Mouse (Mus musculus) kidney, postnatal 14 days (tissue): Measurements from ENCODE around the gene Olfr351.

Source experiments
- DNase-seq: peaks from one replicate; pipeline ENCODE4 v3.0.0; 2022; ENCODE audit warnings: mixed read lengths

Olfr351 gene

DNA sequence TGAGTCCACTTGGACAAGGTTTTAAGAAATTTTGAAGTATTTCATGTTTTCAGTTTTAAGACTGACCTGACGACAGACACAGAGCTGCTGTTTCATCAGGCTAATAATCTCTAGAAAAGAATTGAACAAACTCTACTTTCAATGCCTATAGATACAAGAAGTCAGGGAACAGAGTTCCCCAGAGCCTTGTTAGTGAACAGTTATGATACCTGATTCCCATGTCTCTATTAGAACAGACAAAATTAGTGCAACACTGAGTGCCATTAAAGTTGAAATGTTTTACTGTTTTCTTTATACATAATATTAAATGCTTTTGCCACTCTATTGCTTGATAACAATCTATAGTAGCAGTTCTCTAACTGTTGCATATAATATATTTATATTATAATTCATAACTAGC, at the start of gene Olfr351:
Olfr351 (minus strand) TSS at position 101 of the 400 bp plus-strand sequence.
- no peak for DNase-seq

DNA sequence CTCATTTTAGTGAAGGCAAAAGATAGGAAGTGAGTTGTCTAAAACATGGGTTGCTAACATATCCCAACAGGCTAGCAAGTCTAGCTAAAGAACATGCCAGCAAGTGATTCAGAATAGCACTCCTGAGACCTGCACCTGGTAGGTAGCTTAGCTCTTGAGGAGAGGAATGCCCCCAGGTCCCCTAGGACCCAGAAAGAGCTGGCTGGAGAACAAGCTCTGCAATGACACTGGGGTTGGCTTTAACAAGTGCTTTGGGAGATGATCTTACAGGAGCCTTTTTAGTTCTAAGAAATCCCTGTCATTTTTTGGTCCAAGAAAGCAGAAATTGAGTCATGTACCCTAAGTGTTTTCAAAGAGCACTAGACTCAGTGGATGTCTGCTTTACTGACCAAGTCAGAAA, 42.9 kb upstream of the Olfr351 start, which contains the start of gene Olfr354:
Olfr354 (plus strand) TSS at position 301 of the 400 bp plus-strand sequence.
- no peak for DNase-seq

DNA sequence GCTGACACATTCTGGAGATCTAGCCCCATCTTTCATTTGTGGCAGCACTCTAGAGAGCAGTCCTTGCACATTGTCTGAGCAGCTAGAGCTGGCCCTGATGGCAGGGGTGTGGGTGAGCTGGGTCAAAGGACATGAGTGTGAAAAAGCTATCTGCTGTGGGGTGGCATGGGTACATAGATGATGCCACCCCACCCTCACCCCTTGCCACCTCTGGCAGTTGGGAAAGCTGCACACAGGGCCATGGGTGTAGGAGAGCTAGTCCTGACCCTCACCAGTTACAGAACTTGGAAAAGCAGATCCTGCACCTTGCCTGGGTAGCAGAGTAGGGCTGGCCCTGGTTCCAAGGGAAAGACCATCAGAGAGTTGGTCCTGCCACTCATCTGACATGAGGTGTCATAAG, 34.7 kb upstream of the Olfr351 start:
- DNase-seq: no peak

DNA sequence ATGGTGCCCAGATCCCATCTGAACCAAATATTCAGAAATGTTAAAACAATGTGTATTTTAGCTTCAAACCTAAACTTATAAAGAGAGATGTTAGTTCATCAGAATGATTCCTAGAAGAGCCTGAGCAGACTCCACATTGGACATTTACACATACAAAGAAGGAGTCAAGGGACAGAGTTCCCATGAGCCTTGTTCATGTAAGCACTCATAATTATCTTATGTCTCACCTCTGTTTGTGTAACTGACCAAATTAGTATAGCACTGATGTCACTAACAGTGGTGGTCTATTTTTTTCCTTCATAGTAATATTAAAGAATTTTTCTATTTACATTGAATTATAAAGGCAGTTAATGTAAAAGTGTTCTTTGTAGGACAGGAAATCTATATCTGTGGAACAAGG, 30.4 kb upstream of the Olfr351 start, which contains the start of gene Olfr353:
Olfr353 (minus strand) TSS at position 101 of the 400 bp plus-strand sequence.
- DNase-seq: no peak

DNA sequence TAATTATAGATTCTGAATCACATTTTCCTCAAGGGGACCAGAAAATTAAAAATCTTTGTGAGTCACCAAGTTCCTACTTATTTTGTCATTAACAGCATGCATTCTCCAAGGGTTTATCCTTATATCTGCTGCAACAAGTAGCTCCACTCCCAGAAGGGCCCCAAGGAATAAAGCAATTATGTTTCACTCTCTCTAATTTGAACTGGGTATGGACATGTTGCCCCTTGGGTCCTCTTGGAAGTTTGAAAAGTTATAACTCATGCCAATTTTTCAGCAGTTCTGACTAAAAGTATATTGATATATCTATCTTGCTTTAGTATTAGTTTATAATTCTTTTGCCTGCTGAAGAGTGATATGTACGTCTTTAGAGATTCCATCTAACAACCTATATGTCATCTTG, 5.7 kb upstream of the Olfr351 start, which contains the start of gene Olfr352:
Olfr352 (plus strand) TSS at position 301 of the 400 bp plus-strand sequence.
- no peak for DNase-seq

DNA sequence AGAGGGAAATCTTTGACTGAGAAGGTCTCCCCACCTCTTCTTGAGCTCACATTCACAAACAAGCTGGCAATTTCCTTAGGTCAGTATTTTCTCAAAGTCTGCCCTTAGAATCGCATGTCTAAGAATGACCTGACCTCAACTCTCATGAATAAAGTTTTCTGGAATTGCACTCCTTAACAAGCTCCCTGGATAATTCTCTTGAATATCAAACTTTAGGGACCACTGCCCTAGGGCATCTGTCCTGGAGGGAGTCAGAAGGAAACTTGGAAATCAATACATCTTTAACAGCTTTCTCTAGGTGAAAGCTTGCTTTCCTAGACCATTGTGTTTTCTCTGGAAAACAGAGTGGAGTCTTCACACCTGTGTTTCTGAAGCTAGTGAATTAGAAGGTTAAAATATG, 16.4 kb downstream of the Olfr351 start, which contains the start of gene Olfr350:
Olfr350 (plus strand) TSS at position 301 of the 400 bp plus-strand sequence.
- no peak for DNase-seq

DNA sequence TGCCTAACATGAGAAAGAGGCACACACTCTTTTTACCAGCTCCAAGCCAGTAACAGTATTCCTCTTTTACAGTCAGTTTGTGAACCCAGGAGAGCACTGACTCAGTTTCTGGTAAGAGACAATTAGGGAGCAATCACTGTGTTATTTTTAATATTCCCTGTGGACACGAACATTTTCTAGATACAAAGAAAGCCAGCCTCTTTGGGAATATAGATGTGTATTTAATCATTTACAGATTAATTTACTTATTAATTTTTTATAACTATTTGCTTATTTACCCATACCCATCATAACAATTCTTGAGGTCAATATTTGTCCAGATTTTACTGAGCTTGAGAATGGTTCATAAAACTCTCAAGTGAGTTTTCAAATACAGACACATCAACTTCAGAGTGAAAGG, 45.5 kb downstream of the Olfr351 start, which contains the start of gene Olfr3:
Olfr3 (minus strand) TSS at position 101 of the 400 bp plus-strand sequence.
- no peak for DNase-seq
